Mouse (Mus musculus): ENCODE results near the gene Fmo2. TPM values are rescaled to one million over a fixed set of nuclear protein-coding genes. Genes with fewer than 3 reads are reported as not detected.

Fmo2 gene
- polyA plus RNA-seq, 1 experiment from 2014 or later, result 2.2 TPM

GRCm38 (mm10) chr1:162864816-162865492, 33.6 kb downstream of the Fmo2 start:
- 71% methylated on average over 8 of the region's 8 CpGs for WGBS
- 0 out of 2 replicates have a peak, but pooled peaks have one; percentile 23 for ATAC-seq (ENCODE audit: insufficient number of reproducible peaks, low FRiP score, low TSS enrichment, low read depth)

GRCm38 (mm10) chr1:162864279-162864678, 34.2 kb downstream of the Fmo2 start:
- Histone ChIP-seq H3K4me1 (ENCODE audit: control insufficient read depth, insufficient read depth, low read length) (peaks cover 17% of the 10 kb centered on the region), H3K4me3 (ENCODE audit: low read depth, low read length) (no peak overlapping the region), H3K9me3 (ENCODE audit: control insufficient read depth, low read length) (no peaks in the 10 kb centered on the region), H3K27ac (replicated peaks; ENCODE audit: low read depth, low read length) (no peak overlapping the region), H3K4me2 (ENCODE audit: low read depth, severe bottlenecking) (no peak overlapping the region), H3K27me3 (ENCODE audit: control insufficient read depth, insufficient read depth, low read length) (no peaks in the 10 kb centered on the region), H3K36me3 (ENCODE audit: control insufficient read depth, insufficient read depth, low read length) (no peaks in the 10 kb centered on the region), H3K9ac (ENCODE audit: low read length) (no peak overlapping the region)
- WGBS, result 95% methylated on average over 5 of the region's 5 CpGs
- ATAC-seq (ENCODE audit: insufficient number of reproducible peaks, low FRiP score, low TSS enrichment, low read depth), result no peak
- DNase-seq (ENCODE audit: low spot score), result no peak

More at GRCm38 (mm10) chr1:162864816-162865492, 33.6 kb downstream of the Fmo2 start:
- H3K36me3 ChIP-seq (ENCODE audit: control insufficient read depth, insufficient read depth, low read length), result no peaks in the 10 kb centered on the region
- H3K4me2 ChIP-seq (ENCODE audit: low read depth, severe bottlenecking), result no peak overlapping the region
- H3K4me1 ChIP-seq (ENCODE audit: control insufficient read depth, insufficient read depth, low read length), result peaks cover 15% of the 10 kb centered on the region
- no peak overlapping the region for H3K27ac ChIP-seq (replicated peaks; ENCODE audit: low read depth, low read length)
- H3K27me3 ChIP-seq (ENCODE audit: control insufficient read depth, insufficient read depth, low read length), result no peaks in the 10 kb centered on the region
- no peak overlapping the region for H3K4me3 ChIP-seq (ENCODE audit: low read depth, low read length)
- no peak overlapping the region for H3K9ac ChIP-seq (ENCODE audit: low read length)
- no peaks in the 10 kb centered on the region for H3K9me3 ChIP-seq (ENCODE audit: control insufficient read depth, low read length)
- DNase-seq (ENCODE audit: low spot score), result no peak

GRCm38 (mm10) chr1:162863579-162863978, 34.9 kb downstream of the Fmo2 start:
- Histone ChIP-seq H3K27me3 (ENCODE audit: control insufficient read depth, insufficient read depth, low read length) (no peaks in the 10 kb centered on the region), H3K9ac (ENCODE audit: low read length) (no peak overlapping the region), H3K4me1 (ENCODE audit: control insufficient read depth, insufficient read depth, low read length) (peaks cover 21% of the 10 kb centered on the region), H3K4me2 (ENCODE audit: low read depth, severe bottlenecking) (no peak overlapping the region), H3K4me3 (ENCODE audit: low read depth, low read length) (no peak overlapping the region), H3K27ac (replicated peaks; ENCODE audit: low read depth, low read length) (no peak overlapping the region), H3K9me3 (ENCODE audit: control insufficient read depth, low read length) (no peaks in the 10 kb centered on the region), H3K36me3 (ENCODE audit: control insufficient read depth, insufficient read depth, low read length) (no peaks in the 10 kb centered on the region)
- DNase-seq (ENCODE audit: low spot score) (no peak), ATAC-seq (ENCODE audit: insufficient number of reproducible peaks, low FRiP score, low TSS enrichment, low read depth) (no peak)
- 84% methylated on average over 3 of the region's 3 CpGs for WGBS

- 56% methylated on average over 1 of the region's 1 CpGs for WGBS
- H3K4me3 ChIP-seq (ENCODE audit: low read depth, low read length), result no peak overlapping the region
- no peak overlapping the region for H3K27ac ChIP-seq (replicated peaks; ENCODE audit: low read depth, low read length)
- H3K9me3 ChIP-seq (ENCODE audit: control insufficient read depth, low read length), result no peaks in the 10 kb centered on the region
- no peak for DNase-seq (ENCODE audit: low spot score)
- no peak for ATAC-seq (ENCODE audit: insufficient number of reproducible peaks, low FRiP score, low TSS enrichment, low read depth)
- no peak overlapping the region for H3K9ac ChIP-seq (ENCODE audit: low read length)
- no peaks in the 10 kb centered on the region for H3K27me3 ChIP-seq (ENCODE audit: control insufficient read depth, insufficient read depth, low read length)
- H3K36me3 ChIP-seq (ENCODE audit: control insufficient read depth, insufficient read depth, low read length), result no peaks in the 10 kb centered on the region
- peaks cover 22% of the 10 kb centered on the region for H3K4me1 ChIP-seq (ENCODE audit: control insufficient read depth, insufficient read depth, low read length)
- no peak overlapping the region for H3K4me2 ChIP-seq (ENCODE audit: low read depth, severe bottlenecking)
These were observed 36.2 kb downstream of the Fmo2 start for GRCm38 (mm10) chr1:162862328-162862727.

GRCm38 (mm10) chr1:162859996-162860605, 38.4 kb downstream of the Fmo2 start:
- no peak overlapping the region for H3K27ac ChIP-seq (replicated peaks; ENCODE audit: low read depth, low read length)
- H3K9ac ChIP-seq (ENCODE audit: low read length), result no peak overlapping the region
- no peak; the same call in 1 of the 2 replicates for ATAC-seq (ENCODE audit: insufficient number of reproducible peaks, low FRiP score, low TSS enrichment, low read depth)
- H3K36me3 ChIP-seq (ENCODE audit: control insufficient read depth, insufficient read depth, low read length), result no peaks in the 10 kb centered on the region
- H3K4me2 ChIP-seq (ENCODE audit: low read depth, severe bottlenecking), result no peak overlapping the region
- H3K9me3 ChIP-seq (ENCODE audit: control insufficient read depth, low read length), result no peaks in the 10 kb centered on the region
- DNase-seq (ENCODE audit: low spot score), result no peak
- H3K4me1 ChIP-seq (ENCODE audit: control insufficient read depth, insufficient read depth, low read length), result peaks cover 15% of the 10 kb centered on the region; the same call in 1 of the 2 replicates
- 85% methylated on average over 9 of the region's 9 CpGs for WGBS
- H3K4me3 ChIP-seq (ENCODE audit: low read depth, low read length), result no peak overlapping the region
- no peaks in the 10 kb centered on the region for H3K27me3 ChIP-seq (ENCODE audit: control insufficient read depth, insufficient read depth, low read length)

GRCm38 (mm10) chr1:162859545-162859976, 39.0 kb downstream of the Fmo2 start:
- no peak for DNase-seq (ENCODE audit: low spot score)

GRCm38 (mm10) chr1:162858748-162859130, 39.8 kb downstream of the Fmo2 start:
- Histone ChIP-seq H3K9ac (ENCODE audit: low read length) (no peak overlapping the region), H3K27ac (replicated peaks; ENCODE audit: low read depth, low read length) (no peak overlapping the region), H3K4me1 (ENCODE audit: control insufficient read depth, insufficient read depth, low read length) (0 out of 2 replicates have a peak, but pooled peaks cover 11% of the 10 kb centered on the region), H3K9me3 (ENCODE audit: control insufficient read depth, low read length) (no peaks in the 10 kb centered on the region), H3K4me3 (ENCODE audit: low read depth, low read length) (no peak overlapping the region), H3K4me2 (ENCODE audit: low read depth, severe bottlenecking) (no peak overlapping the region), H3K36me3 (ENCODE audit: control insufficient read depth, insufficient read depth, low read length) (no peaks in the 10 kb centered on the region), H3K27me3 (ENCODE audit: control insufficient read depth, insufficient read depth, low read length) (no peaks in the 10 kb centered on the region)
- ATAC-seq (ENCODE audit: insufficient number of reproducible peaks, low FRiP score, low TSS enrichment, low read depth) (no peak), DNase-seq (ENCODE audit: low spot score) (no peak)
- 89% methylated on average over 12 of the region's 12 CpGs for WGBS

More at GRCm38 (mm10) chr1:162859545-162859976, 39.0 kb downstream of the Fmo2 start:
- Histone ChIP-seq H3K4me3 (ENCODE audit: low read depth, low read length) (no peak overlapping the region), H3K4me1 (ENCODE audit: control insufficient read depth, insufficient read depth, low read length) (0 out of 2 replicates have a peak, but pooled peaks cover 11% of the 10 kb centered on the region), H3K27ac (replicated peaks; ENCODE audit: low read depth, low read length) (no peak overlapping the region), H3K9ac (ENCODE audit: low read length) (no peak overlapping the region), H3K9me3 (ENCODE audit: control insufficient read depth, low read length) (no peaks in the 10 kb centered on the region), H3K4me2 (ENCODE audit: low read depth, severe bottlenecking) (no peak overlapping the region), H3K36me3 (ENCODE audit: control insufficient read depth, insufficient read depth, low read length) (no peaks in the 10 kb centered on the region), H3K27me3 (ENCODE audit: control insufficient read depth, insufficient read depth, low read length) (no peaks in the 10 kb centered on the region)
- WGBS, result 58% methylated on average over 10 of the region's 10 CpGs
- peak; percentile 65 for ATAC-seq (ENCODE audit: insufficient number of reproducible peaks, low FRiP score, low TSS enrichment, low read depth)

GRCm38 (mm10) chr1:162857766-162858747, 40.5 kb downstream of the Fmo2 start:
- no peak for DNase-seq (ENCODE audit: low spot score)
- Histone ChIP-seq H3K4me1 (ENCODE audit: control insufficient read depth, insufficient read depth, low read length) (0 out of 2 replicates have a peak, but pooled peaks cover 11% of the 10 kb centered on the region), H3K4me3 (ENCODE audit: low read depth, low read length) (no peak overlapping the region), H3K27me3 (ENCODE audit: control insufficient read depth, insufficient read depth, low read length) (no peaks in the 10 kb centered on the region), H3K4me2 (ENCODE audit: low read depth, severe bottlenecking) (no peak overlapping the region), H3K9me3 (ENCODE audit: control insufficient read depth, low read length) (no peaks in the 10 kb centered on the region), H3K27ac (replicated peaks; ENCODE audit: low read depth, low read length) (no peak overlapping the region), H3K36me3 (ENCODE audit: control insufficient read depth, insufficient read depth, low read length) (no peaks in the 10 kb centered on the region), H3K9ac (ENCODE audit: low read length) (no peak overlapping the region)
- ATAC-seq (ENCODE audit: insufficient number of reproducible peaks, low FRiP score, low TSS enrichment, low read depth), result no peak
- WGBS, result 74% methylated on average over 18 of the region's 18 CpGs

Measured in limb, embryonic 11.5 days (tissue).